ENCODE assay signal across 11 mouse cellular contexts in genomic region chr13:34278288-34278701, GRCm38 (mm10).
DNase-seq lines count a peak whose midpoint lies in the region; ATAC-seq lines count a peak whose summit lies in the region.
"Had no signal": no experiment of that assay in that cellular context is flagged by ENCODE, and none has a peak within 500 bp of the region (broad histone marks: within the 10 kb centered on the region; RNA-seq: fewer than 3 reads in every experiment).

No protein-coding gene starts in this region.

- H3K4me1 ChIP-seq in kidney, embryonic 16.5 days (ENCODE audit: insufficient read depth, low read length): peaks cover 12% of the 10 kb centered on the region
- H3K4me1 ChIP-seq in hindbrain, embryonic 11.5 days (replicated peaks; ENCODE audit: control insufficient read depth, insufficient read depth, low read length): no peaks in the 10 kb centered on the region
- peaks cover 12% of the 10 kb centered on the region; the same call in 1 of the 2 replicates for H3K4me1 ChIP-seq in midbrain, embryonic 12.5 days

- H3K9me3 ChIP-seq in kidney, embryonic 16.5 days (ENCODE audit: low read length): no peaks in the 10 kb centered on the region
- H3K9me3 ChIP-seq in hindbrain, embryonic 11.5 days (ENCODE audit: control insufficient read depth, low read length): no peaks in the 10 kb centered on the region
- no peaks in the 10 kb centered on the region for H3K9me3 ChIP-seq in midbrain, embryonic 12.5 days
- H3K9me3 ChIP-seq: heart, embryonic 13.5 days had no signal

- no peak overlapping the region for H3K4me2 ChIP-seq in kidney, embryonic 16.5 days (replicated peaks; ENCODE audit: low read depth, low read length)
- H3K4me2 ChIP-seq in hindbrain, embryonic 11.5 days (replicated peaks; ENCODE audit: low read depth, low read length): no peak overlapping the region
- no peak overlapping the region for H3K4me2 ChIP-seq in midbrain, embryonic 12.5 days (replicated peaks)
- H3K4me2 ChIP-seq: heart, embryonic 13.5 days had no signal

- 43% methylated on average over 6 of the region's 6 CpGs for WGBS in kidney, embryonic 16.5 days
- WGBS in hindbrain, embryonic 11.5 days: 25% methylated on average over 6 of the region's 6 CpGs
- 27% methylated on average over 6 of the region's 6 CpGs for WGBS in midbrain, embryonic 12.5 days

- no peaks in the 10 kb centered on the region for H3K36me3 ChIP-seq in kidney, embryonic 16.5 days (ENCODE audit: insufficient read depth, low read length)
- H3K36me3 ChIP-seq in hindbrain, embryonic 11.5 days (ENCODE audit: control insufficient read depth, insufficient read depth, low read length): no peaks in the 10 kb centered on the region
- peaks cover 27% of the 10 kb centered on the region for H3K36me3 ChIP-seq in midbrain, embryonic 12.5 days

- H3K9ac ChIP-seq in kidney, embryonic 16.5 days (replicated peaks; ENCODE audit: low read length): no peak overlapping the region
- H3K9ac ChIP-seq in hindbrain, embryonic 11.5 days (ENCODE audit: low read depth, low read length): no peak overlapping the region
- H3K9ac ChIP-seq in midbrain, embryonic 12.5 days (replicated peaks): no peak overlapping the region
- H3K9ac ChIP-seq: heart, embryonic 13.5 days had no signal

- no peaks in the 10 kb centered on the region for H3K27me3 ChIP-seq in kidney, embryonic 16.5 days (ENCODE audit: insufficient read depth, low read length)
- H3K27me3 ChIP-seq in hindbrain, embryonic 11.5 days (ENCODE audit: control insufficient read depth, insufficient read depth, low read length): no peaks in the 10 kb centered on the region
- no peaks in the 10 kb centered on the region for H3K27me3 ChIP-seq in midbrain, embryonic 12.5 days
- H3K27me3 ChIP-seq: heart, embryonic 13.5 days had no signal

- no peak for DNase-seq in kidney, adult 8-10 months
- DNase-seq in Muller cell, postnatal 12 days (ENCODE audit: inconsistent ontology term): peak; percentile 97
- peak; percentile 61 for DNase-seq in hindbrain, embryonic 11.5 days (ENCODE audit: low spot score)
- DNase-seq in adrenal gland, adult 8-10 months: no peak
- DNase-seq in adrenal gland, adult 18-20 months (ENCODE audit: low spot score in 2 of 2): no peak
- no peak for DNase-seq in thymus, postnatal 25 days
- DNase-seq: adrenal gland, postnatal 25 days had no signal

- 0 out of 2 replicates have a peak, but pooled peaks have one; percentile 27 for ATAC-seq in kidney, embryonic 16.5 days (ENCODE audit: low FRiP score, low TSS enrichment)
- peak; percentile 61 for ATAC-seq in hindbrain, embryonic 11.5 days (ENCODE audit: low FRiP score)
- ATAC-seq in midbrain, embryonic 12.5 days (ENCODE audit: low FRiP score, low read depth): peak; percentile 58; the same call in 1 of the 2 replicates

- 0 out of 2 replicates have a peak overlapping the region, but pooled peaks have one; percentile 11 for H3K27ac ChIP-seq in kidney, embryonic 16.5 days (ENCODE audit: low read length)
- no peak overlapping the region for H3K27ac ChIP-seq in hindbrain, embryonic 11.5 days (ENCODE audit: low read depth, low read length)
- 0 out of 2 replicates have a peak overlapping the region, but pooled peaks have one; percentile 2 for H3K27ac ChIP-seq in midbrain, embryonic 12.5 days (replicated peaks)
- H3K27ac ChIP-seq: heart, embryonic 13.5 days had no signal

- no peak overlapping the region for H3K4me3 ChIP-seq in kidney, embryonic 16.5 days (ENCODE audit: low read length)
- no peak overlapping the region for H3K4me3 ChIP-seq in hindbrain, embryonic 11.5 days (ENCODE audit: low read depth, low read length)
- no peak overlapping the region for H3K4me3 ChIP-seq in midbrain, embryonic 12.5 days
- H3K4me3 ChIP-seq: heart, embryonic 13.5 days; myocyte had no signal

Comparison
In these comparisons a context has a peak if more than half of its experiments do, and no peak if none do; other contexts are left out.
1. DNase-seq: peak in Muller cell, postnatal 12 days (single experiment) and hindbrain, embryonic 11.5 days (single experiment); none in kidney, adult 8-10 months (0 of 2), adrenal gland, adult 8-10 months (single experiment), adrenal gland, adult 18-20 months (0 of 2) and thymus, postnatal 25 days (single experiment).
2. Peak in every context shown above with its lines, with median percentiles within 50 percentile points of each other: ATAC-seq.